ENCODE assay signal across 10 mouse cellular contexts in genomic region chr12:5186645-5187044, GRCm38 (mm10).
DNase-seq lines count a peak whose midpoint lies in the region; ATAC-seq lines count a peak whose summit lies in the region.
"Had no signal": no experiment of that assay in that cellular context is flagged by ENCODE, and none has a peak within 500 bp of the region (broad histone marks: within the 10 kb centered on the region; RNA-seq: fewer than 3 reads in every experiment).

No protein-coding gene starts in this region.

- peaks cover 28% of the 10 kb centered on the region for H3K4me1 ChIP-seq in heart, embryonic 16.5 days (ENCODE audit: control insufficient read depth, insufficient read depth, low read length)
- H3K4me1 ChIP-seq in forebrain, embryonic 11.5 days (replicated peaks; ENCODE audit: control insufficient read depth, insufficient read depth, low read length): peaks cover 6% of the 10 kb centered on the region; the same call in 1 of the 2 replicates

- H3K36me3 ChIP-seq in heart, embryonic 16.5 days (ENCODE audit: control insufficient read depth, insufficient read depth): no peaks in the 10 kb centered on the region
- no peaks in the 10 kb centered on the region for H3K36me3 ChIP-seq in forebrain, embryonic 11.5 days (ENCODE audit: control insufficient read depth, insufficient read depth, low read length)
- H3K36me3 ChIP-seq: embryonic facial prominence, embryonic 15.5 days; neural tube, embryonic 12.5 days had no signal

- no peak overlapping the region for H3K4me3 ChIP-seq in heart, embryonic 16.5 days (ENCODE audit: low read length)
- no peak overlapping the region for H3K4me3 ChIP-seq in forebrain, embryonic 11.5 days (ENCODE audit: low read depth, low read length)
- H3K4me3 ChIP-seq: embryonic facial prominence, embryonic 15.5 days; neural tube, embryonic 12.5 days had no signal

- H3K4me2 ChIP-seq in heart, embryonic 16.5 days (ENCODE audit: low read depth, low read length): no peak overlapping the region
- H3K4me2 ChIP-seq in forebrain, embryonic 11.5 days (ENCODE audit: low read depth, low read length, severe bottlenecking): no peak overlapping the region
- H3K4me2 ChIP-seq: embryonic facial prominence, embryonic 15.5 days; neural tube, embryonic 12.5 days had no signal

- H3K27me3 ChIP-seq in heart, embryonic 16.5 days (ENCODE audit: control insufficient read depth, insufficient read depth, low read length): no peaks in the 10 kb centered on the region
- H3K27me3 ChIP-seq in forebrain, embryonic 11.5 days (ENCODE audit: control insufficient read depth, insufficient read depth, low read length): no peaks in the 10 kb centered on the region
- H3K27me3 ChIP-seq: embryonic facial prominence, embryonic 15.5 days; neural tube, embryonic 12.5 days had no signal

- no peak for DNase-seq in heart, postnatal 36 days
- peak; percentile 22 for DNase-seq in ovary, postnatal 10 days (ENCODE audit: low spot score)
- no peak for DNase-seq in ovary, postnatal 36 days (ENCODE audit: low spot score)
- peak; percentile 89 for DNase-seq in cerebellum, adult 9-11 months
- DNase-seq in retina, embryonic 14.5 days (ENCODE audit: low spot score): peak; percentile 51
- no peak for DNase-seq in layer of hippocampus, postnatal 36 days
- DNase-seq in forebrain, embryonic 11.5 days (ENCODE audit: low spot score): no peak

- intact Hi-C loops in heart, postnatal 36 days (cut with DNase I): no loop called here

- no peaks in the 10 kb centered on the region for H3K9me3 ChIP-seq in heart, embryonic 16.5 days (replicated peaks; ENCODE audit: control insufficient read depth, low read length)
- H3K9me3 ChIP-seq in forebrain, embryonic 11.5 days (ENCODE audit: control insufficient read depth, low read length): no peaks in the 10 kb centered on the region
- H3K9me3 ChIP-seq: embryonic facial prominence, embryonic 15.5 days; neural tube, embryonic 12.5 days had no signal

- ATAC-seq in heart, embryonic 16.5 days (replicated peaks; ENCODE audit: extremely low read depth, insufficient read depth, low FRiP score): no peak
- no peak for ATAC-seq in forebrain, embryonic 11.5 days (replicated peaks; ENCODE audit: low FRiP score)

- H3K9ac ChIP-seq in heart, embryonic 16.5 days (ENCODE audit: low read length): no peak overlapping the region
- no peak overlapping the region for H3K9ac ChIP-seq in forebrain, embryonic 11.5 days (ENCODE audit: low read length)
- H3K9ac ChIP-seq: embryonic facial prominence, embryonic 15.5 days; neural tube, embryonic 12.5 days had no signal

- 44% methylated on average over 1 of the region's 1 CpGs for WGBS in heart, embryonic 16.5 days
- 69% methylated on average over 1 of the region's 1 CpGs for WGBS in forebrain, embryonic 11.5 days

- peak overlapping the region; percentile 38 for H3K27ac ChIP-seq in heart, embryonic 16.5 days (ENCODE audit: low read length)
- H3K27ac ChIP-seq in forebrain, embryonic 11.5 days (ENCODE audit: low read depth, low read length): no peak overlapping the region
- H3K27ac ChIP-seq: embryonic facial prominence, embryonic 15.5 days; neural tube, embryonic 12.5 days had no signal

Comparison
In these comparisons a context has a peak if more than half of its experiments do, and no peak if none do; other contexts are left out.
1. DNase-seq: peak in ovary, postnatal 10 days (single experiment), cerebellum, adult 9-11 months (single experiment) and retina, embryonic 14.5 days (single experiment); none in heart, postnatal 36 days (0 of 2), ovary, postnatal 36 days (single experiment), layer of hippocampus, postnatal 36 days (0 of 2) and forebrain, embryonic 11.5 days (single experiment).